Mouse (Mus musculus) liver, postnatal 0 days (tissue): ENCODE measurements around the gene Plxnd1.

Source experiments
- CTCF ChIP-seq: sonication (generic); IDR thresholded peaks from 2 replicates; pipeline ENCODE4 v1.5.1; 2016; ENCODE audit warnings: antibody characterized with exemption, low read depth
- EP300 ChIP-seq: IDR thresholded peaks from 2 replicates; pipeline ENCODE4 v1.6.1; 2016; ENCODE audit warnings: antibody characterized with exemption, low read depth, mild to moderate bottlenecking

DNA sequence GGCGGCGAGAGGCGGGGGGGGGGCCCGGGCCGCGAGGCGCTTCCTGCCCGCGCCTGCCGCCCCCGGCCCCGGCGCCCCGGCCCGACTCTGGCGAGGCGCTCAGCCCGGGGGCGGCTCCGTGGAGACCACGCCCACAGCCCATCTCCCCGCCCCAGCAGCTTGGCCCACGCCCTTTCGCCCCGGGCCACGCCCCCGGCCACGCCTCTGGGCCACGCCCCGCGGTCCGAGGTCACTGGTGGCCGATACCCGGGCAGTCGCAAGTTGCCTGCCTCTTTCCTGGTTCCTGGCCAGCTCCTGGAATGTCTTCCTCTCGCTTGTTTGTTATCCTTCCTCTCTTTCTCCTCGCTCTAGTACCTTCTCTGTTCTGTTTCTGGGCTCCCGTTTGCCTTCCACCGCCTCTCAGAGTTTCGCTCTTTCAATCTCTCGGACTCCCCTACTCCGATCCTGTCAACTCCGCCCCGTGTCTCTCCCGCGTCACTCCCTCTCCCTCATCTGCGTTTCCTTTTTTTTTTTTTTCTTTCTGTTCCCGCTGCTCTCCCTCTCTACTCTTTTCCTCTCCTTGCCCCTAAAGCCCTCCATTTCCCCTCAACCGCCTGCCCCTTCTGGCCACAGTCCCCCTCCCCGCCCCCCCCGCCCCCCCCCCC, at the start of gene Plxnd1:
- TF ChIP-seq EP300 (no peak), CTCF (no peak)
